Mouse (Mus musculus) layer of hippocampus, adult 2 months (tissue): ENCODE measurements at regions not wholly inside any gene's neighbourhood (a gene's known extent, or its start where the extent isn't known, plus 50 kb on each side); places are given as distances from the start of the nearest gene placed in this dataset.
A peak's percentile ranks its signal among the peaks of the same experiment; 100 is the strongest.

Source experiments
- DNase-seq, 2 experiments: peaks; one replicate each; pipeline ENCODE4 v3.0.0; 2022; ENCODE audit warnings: low spot score in 2 of 2
- H3K27ac ChIP-seq: fragments of 200-600 bp; 2 replicates; pipeline ENCODE4 v1.8.1; 2022
- H3K4me3 ChIP-seq: fragments of 200-600 bp; 2 replicates; pipeline ENCODE4 v1.8.1; 2022; ENCODE audit warnings: mild to moderate bottlenecking
- CTCF ChIP-seq: fragments of 200-600 bp; conservative IDR thresholded peaks from 2 replicates; pipeline ENCODE4 v1.8.1; 2022; ENCODE audit warnings: antibody characterized with exemption, mild to moderate bottlenecking, moderate library complexity

- no peak for DNase-seq
- no peak overlapping the region for H3K4me3 ChIP-seq
- no peak overlapping the region for H3K27ac ChIP-seq
- no peak for TF ChIP-seq CTCF
Observed at GRCm38 (mm10) chr1:166817927-166818326, 136.3 kb upstream of the Fmo9 start.

GRCm38 (mm10) chr1:166818682-166819081 is 137.0 kb upstream of the Fmo9 start:
- Histone ChIP-seq H3K27ac (no peak overlapping the region), H3K4me3 (no peak overlapping the region)
- TF ChIP-seq CTCF, result no peak
- DNase-seq, result no peak

- no peak for DNase-seq
- Histone ChIP-seq H3K4me3 (no peak overlapping the region), H3K27ac (no peak overlapping the region)
- TF ChIP-seq CTCF, result no peak
Observed at GRCm38 (mm10) chr1:166819420-166819819, 137.8 kb upstream of the Fmo9 start.

GRCm38 (mm10) chr1:166820050-166820449 is 138.4 kb upstream of the Fmo9 start:
- no peak for TF ChIP-seq CTCF
- no peak for DNase-seq
- Histone ChIP-seq H3K27ac (no peak overlapping the region), H3K4me3 (no peak overlapping the region)

GRCm38 (mm10) chr1:166821146-166821545 is 139.5 kb upstream of the Fmo9 start:
- no peak for DNase-seq
- H3K4me3 ChIP-seq, result no peak overlapping the region
- TF ChIP-seq CTCF, result peak; percentile 43
- H3K27ac ChIP-seq, result no peak overlapping the region

GRCm38 (mm10) chr1:166837299-166837698 is 155.7 kb upstream of the Fmo9 start:
- no peak for DNase-seq

GRCm38 (mm10) chr1:166839833-166840232 is 158.2 kb upstream of the Fmo9 start:
- no peak for TF ChIP-seq CTCF
- DNase-seq, result no peak
- Histone ChIP-seq H3K27ac (no peak overlapping the region), H3K4me3 (no peak overlapping the region)

More at GRCm38 (mm10) chr1:166837299-166837698, 155.7 kb upstream of the Fmo9 start:
- no peak overlapping the region for H3K4me3 ChIP-seq
- H3K27ac ChIP-seq, result no peak overlapping the region
- no peak for TF ChIP-seq CTCF

GRCm38 (mm10) chr1:166843397-166843877 is 157.8 kb upstream of the Fam78b start:
- DNase-seq, result no peak
- no peak overlapping the region for H3K27ac ChIP-seq
- no peak for TF ChIP-seq CTCF
- H3K4me3 ChIP-seq, result no peak overlapping the region; the same call in 1 of the 2 replicates

GRCm38 (mm10) chr1:166846566-166846965 is 154.7 kb upstream of the Fam78b start:
- TF ChIP-seq CTCF, result no peak
- Histone ChIP-seq H3K27ac (no peak overlapping the region), H3K4me3 (no peak overlapping the region)
- DNase-seq, result peak; percentile 14 to 43

GRCm38 (mm10) chr1:166847233-166847632 is 154.0 kb upstream of the Fam78b start:
- no peak for TF ChIP-seq CTCF
- H3K4me3 ChIP-seq, result no peak overlapping the region
- no peak for DNase-seq
- H3K27ac ChIP-seq, result no peak overlapping the region

GRCm38 (mm10) chr1:166848015-166848535 is 153.1 kb upstream of the Fam78b start:
- no peak overlapping the region for H3K4me3 ChIP-seq
- DNase-seq, result no peak
- no peak overlapping the region for H3K27ac ChIP-seq
- no peak for TF ChIP-seq CTCF

- no peak for DNase-seq
- Histone ChIP-seq H3K4me3 (no peak overlapping the region), H3K27ac (no peak overlapping the region)
- no peak for TF ChIP-seq CTCF
Observed at GRCm38 (mm10) chr1:166855988-166856387, 145.2 kb upstream of the Fam78b start.

- no peak for TF ChIP-seq CTCF
- Histone ChIP-seq H3K27ac (no peak overlapping the region), H3K4me3 (no peak overlapping the region)
- DNase-seq, result no peak
Observed at GRCm38 (mm10) chr1:166866256-166866655, 135.0 kb upstream of the Fam78b start.

- DNase-seq, result no peak
- Histone ChIP-seq H3K27ac (no peak overlapping the region), H3K4me3 (no peak overlapping the region)
- no peak for TF ChIP-seq CTCF
Observed at GRCm38 (mm10) chr1:166871258-166871657, 130.0 kb upstream of the Fam78b start.
